Comparison of ENCODE assay signal across 13 mouse cellular contexts in the genomic region with DNA sequence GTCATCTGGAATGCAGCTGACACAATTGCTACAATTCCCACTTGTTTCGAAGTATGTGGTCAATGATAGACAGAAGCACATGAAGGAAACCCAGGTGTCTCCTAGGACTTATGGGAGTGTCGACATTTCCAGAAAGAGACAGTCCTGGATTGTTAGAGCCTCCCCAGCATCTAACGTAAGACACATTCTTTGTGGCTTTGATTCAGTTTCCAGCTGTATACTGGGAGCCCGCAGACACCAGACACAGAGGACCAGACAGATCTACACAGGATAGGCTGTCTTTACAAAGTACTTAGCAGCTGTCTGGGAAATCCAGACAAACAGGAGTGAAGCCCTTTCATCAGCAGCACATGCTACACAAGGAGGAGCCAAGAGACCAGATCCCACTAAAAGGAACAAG.
A peak's percentile ranks its signal among the peaks of the same experiment; 100 is the strongest.
DNase-seq lines count a peak whose midpoint lies in the region; ATAC-seq lines count a peak whose summit lies in the region.
"Had no signal": no experiment of that assay in that cellular context is flagged by ENCODE, and none has a peak within 500 bp of the region (broad histone marks: within the 10 kb centered on the region; RNA-seq: fewer than 3 reads in every experiment).

No protein-coding gene starts in this region.

- H3K27me3 ChIP-seq in heart, embryonic 13.5 days (replicated peaks), result peaks cover 12% of the 10 kb centered on the region; the same call in 1 of the 2 replicates
- 0 out of 2 replicates have a peak, but pooled peaks cover 3% of the 10 kb centered on the region for H3K27me3 ChIP-seq in forebrain, embryonic 13.5 days
- H3K27me3 ChIP-seq in midbrain, embryonic 12.5 days, result peaks cover 21% of the 10 kb centered on the region
- H3K27me3 ChIP-seq: lung, embryonic 15.5 days had no signal

- H3K4me2 ChIP-seq in heart, embryonic 13.5 days, result no peak overlapping the region
- no peak overlapping the region for H3K4me2 ChIP-seq in forebrain, embryonic 13.5 days
- no peak overlapping the region for H3K4me2 ChIP-seq in midbrain, embryonic 12.5 days (replicated peaks)
- H3K4me2 ChIP-seq: lung, embryonic 15.5 days had no signal

- WGBS in heart, embryonic 13.5 days, result 24% methylated on average over 4 of the region's 4 CpGs
- 29% methylated on average over 4 of the region's 4 CpGs for WGBS in forebrain, embryonic 13.5 days
- 31% methylated on average over 4 of the region's 4 CpGs for WGBS in midbrain, embryonic 12.5 days

- no peak overlapping the region for H3K9ac ChIP-seq in heart, embryonic 13.5 days
- no peak overlapping the region for H3K9ac ChIP-seq in forebrain, embryonic 13.5 days
- H3K9ac ChIP-seq in midbrain, embryonic 12.5 days (replicated peaks), result no peak overlapping the region
- H3K9ac ChIP-seq: lung, embryonic 15.5 days had no signal

- H3K4me1 ChIP-seq in heart, embryonic 13.5 days, result 0 out of 2 replicates have a peak, but pooled peaks cover 12% of the 10 kb centered on the region
- H3K4me1 ChIP-seq in forebrain, embryonic 13.5 days, result peaks cover 6% of the 10 kb centered on the region; the same call in 1 of the 2 replicates
- H3K4me1 ChIP-seq in midbrain, embryonic 12.5 days, result peaks cover 8% of the 10 kb centered on the region; the same call in 1 of the 2 replicates
- H3K4me1 ChIP-seq: lung, embryonic 15.5 days had no signal

- H3K27ac ChIP-seq in heart, embryonic 13.5 days (replicated peaks), result peak overlapping the region; percentile 50; the same call in 1 of the 2 replicates
- H3K27ac ChIP-seq in forebrain, embryonic 13.5 days, result peak overlapping the region; percentile 63
- H3K27ac ChIP-seq in midbrain, embryonic 12.5 days (replicated peaks), result peak overlapping the region; percentile 81
- H3K27ac ChIP-seq: lung, embryonic 15.5 days had no signal

- no peaks in the 10 kb centered on the region for H3K36me3 ChIP-seq in heart, embryonic 13.5 days
- H3K36me3 ChIP-seq in forebrain, embryonic 13.5 days (ENCODE audit: poor library complexity, severe bottlenecking), result no peaks in the 10 kb centered on the region
- no peaks in the 10 kb centered on the region for H3K36me3 ChIP-seq in midbrain, embryonic 12.5 days
- H3K36me3 ChIP-seq: lung, embryonic 15.5 days had no signal

- no peak overlapping the region for H3K4me3 ChIP-seq in heart, embryonic 13.5 days
- no peak overlapping the region for H3K4me3 ChIP-seq in forebrain, embryonic 13.5 days
- H3K4me3 ChIP-seq in midbrain, embryonic 12.5 days, result no peak overlapping the region
- H3K4me3 ChIP-seq: lung, embryonic 15.5 days had no signal

- ATAC-seq in heart, embryonic 13.5 days (ENCODE audit: extremely low read depth, insufficient number of reproducible peaks, low FRiP score, low TSS enrichment), result no peak
- peak; percentile 56 for ATAC-seq in forebrain, embryonic 13.5 days
- ATAC-seq in midbrain, embryonic 12.5 days (ENCODE audit: low FRiP score, low read depth), result peak; percentile 71
- ATAC-seq in monocyte, adult 5-6 weeks (replicated peaks; ENCODE audit: insufficient number of reproducible peaks, low FRiP score, low TSS enrichment, poor library complexity, severe bottlenecking), result no peak

- DNase-seq in heart, adult 18-20 months, result no peak
- DNase-seq in embryo, embryonic 10 days (ENCODE audit: low spot score), result peak; percentile 57
- DNase-seq in cerebellum, adult 9-11 months, result no peak
- no peak for DNase-seq in spleen, adult 18-20 months
- DNase-seq: adrenal gland, adult 8-10 months; cerebellum, adult 9-10 months; gastrocnemius, postnatal 10 days; kidney, adult 2 months had no signal

- H3K9me3 ChIP-seq in heart, embryonic 13.5 days, result no peaks in the 10 kb centered on the region
- no peaks in the 10 kb centered on the region for H3K9me3 ChIP-seq in forebrain, embryonic 13.5 days (replicated peaks)
- no peaks in the 10 kb centered on the region for H3K9me3 ChIP-seq in midbrain, embryonic 12.5 days
- H3K9me3 ChIP-seq: lung, embryonic 15.5 days had no signal

Comparison
In these comparisons a context has a peak if more than half of its experiments do, and no peak if none do; other contexts are left out.
1. ATAC-seq: peak in forebrain, embryonic 13.5 days (single experiment) and midbrain, embryonic 12.5 days (single experiment); none in heart, embryonic 13.5 days (single experiment) and monocyte, adult 5-6 weeks (single experiment).
2. Peak in every context shown above with its lines, with median percentiles within 50 percentile points of each other: H3K27ac ChIP-seq.